Mouse (Mus musculus) thymus, adult 2 months (tissue): ENCODE results near the gene Dffa. TPM values are rescaled to one million over a fixed set of nuclear protein-coding genes. Genes with fewer than 3 reads are reported as not detected.
"Not testable (repeated sequence)": the region's sequence is repeated elsewhere in the genome, so short reads cannot be mapped to it uniquely, and the experiment has no call there.

Experiments used
- DNase-seq: peaks from one replicate; pipeline ENCODE4 v3.0.0; 2021
- H3K27ac ChIP-seq: fragments of 200-500 bp; 2 replicates; pipeline ENCODE4 v1.5.1; 2012; ENCODE audit warnings: low read length, control low read depth; ENCODE audit not compliant: control insufficient read depth, insufficient read depth
- H3K27me3 ChIP-seq: fragments of 200-500 bp; 2 replicates; pipeline ENCODE4 v1.6.1; 2012; ENCODE audit warnings: mild to moderate bottlenecking, low read length, moderate library complexity, mixed read lengths; ENCODE audit not compliant: control insufficient read depth, insufficient read depth
- H3K36me3 ChIP-seq: fragments of 200-500 bp; 2 replicates; pipeline ENCODE4 v1.6.1; 2012; ENCODE audit warnings: mild to moderate bottlenecking, low read length, moderate library complexity; ENCODE audit not compliant: control insufficient read depth, insufficient read depth
- H3K4me1 ChIP-seq: fragments of 200-500 bp; replicated peaks from 2 replicates; pipeline ENCODE4 v1.6.1; 2012; ENCODE audit warnings: low read length; ENCODE audit not compliant: control insufficient read depth, insufficient read depth
- H3K4me3 ChIP-seq: fragments of 200-500 bp; 2 replicates; pipeline ENCODE4 v1.5.1; 2012; ENCODE audit warnings: mild to moderate bottlenecking, low read length, control low read depth, moderate library complexity; ENCODE audit not compliant: control insufficient read depth, insufficient read depth
- CTCF ChIP-seq: fragments of 200-500 bp; IDR thresholded peaks from 2 replicates; pipeline ENCODE4 v1.5.1; 2012; ENCODE audit warnings: mild to moderate bottlenecking, control low read depth, low read length, moderate library complexity, borderline replicate concordance; ENCODE audit not compliant: control insufficient read depth, poor library complexity, insufficient read depth; ENCODE audit errors: extremely low read depth
- POLR2A ChIP-seq: fragments of 200-500 bp; IDR thresholded peaks from 2 replicates; pipeline ENCODE4 v1.6.1; 2012; ENCODE audit warnings: mild to moderate bottlenecking, low read length, control low read depth, moderate library complexity; ENCODE audit not compliant: control insufficient read depth, poor library complexity, insufficient read depth; ENCODE audit errors: extremely low read depth
- WGBS: fragments of 180-500 bp; shearing (Covaris S2); methylation state at CpG from one replicate; pipeline ENCODE4 v1.1.7; 2018; 5-methylcytosine and 5-hydroxymethylcytosine counted together
- polyA plus RNA-seq: library from polyadenylated mRNA; depleted of rRNA; stranded (reverse); fragments of >200 nt; gene quantifications from 2 replicates; pipeline ENCODE4 v1.2.3, GENCODE M21; 2012

Gene Dffa
- polyA plus RNA-seq, 1 experiment = 40.2 TPM

GRCm38 (mm10) chr4:149091364-149091763 lies 12.6 kb upstream of the Dffa start:
- Histone ChIP-seq H3K27ac (no peak overlapping the region), H3K27me3 (no peaks in the 10 kb centered on the region), H3K36me3 (no peaks in the 10 kb centered on the region), H3K4me1 (no peaks in the 10 kb centered on the region), H3K4me3 (no peak overlapping the region)
- DNase-seq = no peak
- 93% methylated on average over 8 of the region's 8 CpGs for WGBS
- TF ChIP-seq POLR2A (no peak), CTCF (no peak)

DNA sequence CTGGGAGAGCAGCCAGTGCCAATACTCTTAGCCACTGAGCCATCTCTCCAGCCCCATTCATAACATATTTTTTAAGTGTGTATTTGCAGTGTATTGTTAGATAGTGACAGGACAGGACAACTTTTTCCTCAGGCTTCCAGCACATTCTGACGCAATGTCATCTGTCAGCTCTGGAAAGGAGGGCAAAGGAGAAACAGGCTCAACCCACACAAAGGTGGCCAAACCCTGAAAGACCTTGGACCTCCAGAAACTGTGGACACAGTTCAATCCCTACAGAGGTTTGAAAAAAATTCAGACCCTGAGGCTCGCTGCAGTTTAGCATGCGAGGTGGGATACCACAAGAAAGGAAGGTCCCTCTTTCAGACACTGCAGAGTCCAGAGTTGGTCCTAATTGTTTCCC lies 6.0 kb upstream of the Dffa start:
- peaks cover 11% of the 10 kb centered on the region for H3K4me1 ChIP-seq
- no peak for TF ChIP-seq POLR2A
- TF ChIP-seq CTCF = no peak
- no peaks in the 10 kb centered on the region for H3K27me3 ChIP-seq
- no peak overlapping the region for H3K4me3 ChIP-seq
- no peak overlapping the region for H3K27ac ChIP-seq
- 78% methylated on average over 3 of the region's 3 CpGs for WGBS
- no peak for DNase-seq
- H3K36me3 ChIP-seq = no peaks in the 10 kb centered on the region

GRCm38 (mm10) chr4:149098571-149098970 lies 5.4 kb upstream of the Dffa start:
- TF ChIP-seq POLR2A = no peak
- TF ChIP-seq CTCF = no peak
- 16% methylated on average over 11 of the region's 11 CpGs for WGBS
- Histone ChIP-seq H3K27ac (no peak overlapping the region), H3K27me3 (no peaks in the 10 kb centered on the region), H3K4me3 (peak overlapping the region; percentile 85), H3K36me3 (no peaks in the 10 kb centered on the region), H3K4me1 (peaks cover 11% of the 10 kb centered on the region)
- peak; percentile 11 for DNase-seq

- TF ChIP-seq CTCF = no peak
- peak; percentile 62; the same call in 1 of the 2 replicates for TF ChIP-seq POLR2A
- H3K4me3 ChIP-seq = peak within 1 kb of the TSS; percentile 85
- H3K27ac ChIP-seq = no peak within 1 kb of the TSS
- H3K4me1 ChIP-seq = peaks cover 14% of the 10 kb centered on the region
- H3K27me3 ChIP-seq = no peaks in the 10 kb centered on the region
- H3K36me3 ChIP-seq = no peaks in the 10 kb centered on the region
- DNase-seq = peak; percentile 94
- WGBS = 0% methylated on average over 49 of the region's 50 CpGs
Measured at GRCm38 (mm10) chr4:149099369-149100017, 4.5 kb upstream of the Dffa start, which contains the start of gene Pex14. Pex14 (minus strand) TSS chr4:149099876.

DNA sequence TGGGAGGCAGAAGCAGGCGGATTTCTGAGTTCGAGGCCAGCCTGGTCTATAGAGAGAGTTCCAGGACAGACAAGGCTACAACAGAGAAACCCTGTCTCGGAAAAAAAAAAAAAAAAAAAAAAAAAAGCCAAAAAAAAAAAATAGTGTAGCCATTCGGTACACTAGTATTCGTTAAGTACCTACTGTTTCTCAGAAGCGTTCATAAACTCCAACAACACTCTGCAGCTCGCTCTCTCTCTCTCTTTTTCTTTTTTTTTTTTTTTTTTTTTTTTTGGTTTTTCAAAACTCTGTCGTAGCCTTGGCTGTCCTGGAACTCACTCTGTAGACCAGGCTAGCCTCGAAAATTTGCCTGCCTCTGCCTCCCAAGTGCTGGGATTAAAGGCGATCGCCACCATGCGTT lies 3.5 kb upstream of the Dffa start:
- not testable (repeated sequence) for H3K4me3 ChIP-seq, H3K36me3 ChIP-seq, H3K27me3 ChIP-seq, DNase-seq, H3K27ac ChIP-seq
- 89% methylated on average over 12 of the region's 12 CpGs for WGBS
- H3K4me1 ChIP-seq = peaks cover 17% of the 10 kb centered on the region

GRCm38 (mm10) chr4:149101456-149101855 lies 2.5 kb upstream of the Dffa start:
- no peak for TF ChIP-seq POLR2A
- no peak for TF ChIP-seq CTCF
- no peak for DNase-seq
- no peak overlapping the region for H3K27ac ChIP-seq
- no peaks in the 10 kb centered on the region for H3K27me3 ChIP-seq
- no peaks in the 10 kb centered on the region for H3K36me3 ChIP-seq
- no peak overlapping the region for H3K4me3 ChIP-seq
- 92% methylated on average over 3 of the region's 3 CpGs for WGBS
- H3K4me1 ChIP-seq = peaks cover 17% of the 10 kb centered on the region

- H3K4me3 ChIP-seq, H3K27me3 ChIP-seq, DNase-seq, H3K36me3 ChIP-seq, H3K4me1 ChIP-seq, H3K27ac ChIP-seq: not testable (repeated sequence)
- 47% methylated on average over 12 of the region's 12 CpGs for WGBS
Measured at GRCm38 (mm10) chr4:149119978-149120562, 16.1 kb downstream of the Dffa start.
